Mouse (Mus musculus): ENCODE results near the gene Parp1.

GRCm38 (mm10) chr1:180545918-180546545, 22.7 kb upstream of the Parp1 start:
- no peak for TF ChIP-seq POLR2A (IDR thresholded peaks at IDR 0.05; ENCODE audit: control insufficient read depth, extremely low read depth, insufficient read depth, low read length, poor library complexity)
- TF ChIP-seq CTCF (IDR thresholded peaks at IDR 0.05; ENCODE audit: borderline replicate concordance, control insufficient read depth, extremely low read depth, insufficient read depth, low read length, poor library complexity) = no peak

Measured in thymus, adult 2 months (tissue).